Mouse (Mus musculus) MEL (cell line): ENCODE measurements around the gene Abca6. TPM values are rescaled to one million over a fixed set of nuclear protein-coding genes. Genes with fewer than 3 reads are reported as not detected.

ENCODE experiments used
- DNase-seq: peaks from one replicate; pipeline ENCODE4 v3.0.0; 2011; ENCODE audit warnings: low read depth, low spot score
- H3K27ac ChIP-seq: 2 replicates; pipeline ENCODE4 v1.5.1; 2012; ENCODE audit warnings: low read depth, mild to moderate bottlenecking, control low read depth, low read length, moderate library complexity; ENCODE audit not compliant: control insufficient read depth
- H3K27me3 ChIP-seq, 2 experiments: fragments of 150-350 bp in 1 of 2; sonication (generic) in 1 of 2; 2 replicates each; pipeline ENCODE4 v1.6.1; 2012; ENCODE audit warnings: low read length in 2 of 2, mild to moderate bottlenecking in 2 of 2, improper control_type of control experiment in 1 of 2, moderate library complexity in 1 of 2; ENCODE audit not compliant: insufficient read depth in 2 of 2, control insufficient read depth in 1 of 2
- H3K36me3 ChIP-seq, 2 experiments: 2 replicates each; pipeline ENCODE4 v1.6.1; 2012 to 2014; ENCODE audit warnings: low read length in 2 of 2, improper control_type of control experiment in 1 of 2, inconsistent platforms in 1 of 2, mild to moderate bottlenecking in 1 of 2; ENCODE audit not compliant: insufficient read depth in 2 of 2, control insufficient read depth in 1 of 2
- H3K4me1 ChIP-seq, 2 experiments: fragments of 150-350 bp in 1 of 2; sonication (generic) in 1 of 2; 2 replicates each; pipeline ENCODE4 v1.6.1; 2012; ENCODE audit warnings: low read length in 2 of 2, improper control_type of control experiment in 1 of 2, mild to moderate bottlenecking in 1 of 2; ENCODE audit not compliant: insufficient read depth in 2 of 2, control insufficient read depth in 1 of 2
- H3K4me3 ChIP-seq, 2 experiments: fragments of 150-350 bp in 1 of 2; sonication (generic) in 1 of 2; 2 replicates each; pipeline ENCODE4 v1.5.1; 2012; ENCODE audit warnings: low read depth in 2 of 2, low read length in 2 of 2, mild to moderate bottlenecking in 2 of 2, moderate library complexity in 2 of 2, control low read depth in 1 of 2, improper control_type of control experiment in 1 of 2; ENCODE audit not compliant: control insufficient read depth in 1 of 2, insufficient read depth in 1 of 2
- H3K79me2 ChIP-seq: 2 replicates; pipeline ENCODE4 v1.6.1; 2012; ENCODE audit warnings: mild to moderate bottlenecking, low read length, moderate library complexity; ENCODE audit not compliant: control insufficient read depth, poor library complexity, insufficient read depth
- H3K9ac ChIP-seq: 2 replicates; pipeline ENCODE4 v1.6.1; 2012; ENCODE audit warnings: low read depth, mild to moderate bottlenecking, control low read depth, low read length, moderate library complexity; ENCODE audit not compliant: control insufficient read depth, poor library complexity, severe bottlenecking
- H3K9me3 ChIP-seq: fragments of 150-350 bp; sonication (generic); replicated peaks from 2 replicates; pipeline ENCODE4 v1.6.1; 2012; ENCODE audit warnings: mild to moderate bottlenecking, low read length, improper control_type of control experiment, moderate library complexity; ENCODE audit not compliant: insufficient read depth
- CHD1 ChIP-seq: IDR thresholded peaks from 2 replicates; pipeline ENCODE4 v1.6.1; 2012; ENCODE audit warnings: low read depth, mild to moderate bottlenecking, inconsistent platforms, low read length, improper control_type of control experiment
- CHD2 ChIP-seq: IDR thresholded peaks from 2 replicates; pipeline ENCODE4 v1.6.1; 2011; ENCODE audit warnings: low read length, improper control_type of control experiment
- EP300 ChIP-seq, 2 experiments: IDR thresholded peaks; 2 replicates each; pipeline ENCODE4 v1.6.1; 2011; ENCODE audit warnings: improper control_type of control experiment in 2 of 2, low read length in 2 of 2, low read depth in 1 of 2, mild to moderate bottlenecking in 1 of 2
- ETS1 ChIP-seq: IDR thresholded peaks from 2 replicates; pipeline ENCODE4 v1.6.1; 2012; ENCODE audit warnings: low read depth, mild to moderate bottlenecking, inconsistent platforms, low read length, improper control_type of control experiment, moderate library complexity
- GABPA ChIP-seq: IDR thresholded peaks from 2 replicates; pipeline ENCODE4 v1.6.1; 2012; ENCODE audit warnings: low read depth, mild to moderate bottlenecking, inconsistent platforms, low read length, improper control_type of control experiment, moderate library complexity
- JUND ChIP-seq: IDR thresholded peaks from 2 replicates; pipeline ENCODE4 v1.6.1; 2011; ENCODE audit warnings: low read depth, mild to moderate bottlenecking, improper control_type of control experiment, low read length
- MAFK ChIP-seq: IDR thresholded peaks from 2 replicates; pipeline ENCODE4 v1.6.1; 2011; ENCODE audit warnings: low read depth, mild to moderate bottlenecking, low read length, improper control_type of control experiment, borderline replicate concordance
- MAX ChIP-seq: IDR thresholded peaks from 2 replicates; pipeline ENCODE4 v1.6.1; 2011; ENCODE audit warnings: low read length, improper control_type of control experiment
- MAZ ChIP-seq: IDR thresholded peaks from 2 replicates; pipeline ENCODE4 v1.6.1; 2012; ENCODE audit warnings: low read depth, mild to moderate bottlenecking, inconsistent platforms, low read length, improper control_type of control experiment
- MEF2A ChIP-seq: IDR thresholded peaks from 2 replicates; pipeline ENCODE4 v1.6.1; 2014; ENCODE audit warnings: low read depth, mild to moderate bottlenecking, inconsistent platforms, low read length, improper control_type of control experiment; ENCODE audit not compliant: poor library complexity, insufficient replicate concordance, severe bottlenecking; ENCODE audit errors: extremely low read depth
- MXI1 ChIP-seq: IDR thresholded peaks from 2 replicates; pipeline ENCODE4 v1.6.1; 2011; ENCODE audit warnings: mild to moderate bottlenecking, low read depth, low read length, improper control_type of control experiment
- MYC ChIP-seq: IDR thresholded peaks from 2 replicates; pipeline ENCODE4 v1.6.1; 2011; ENCODE audit warnings: low read depth, mild to moderate bottlenecking, low read length, improper control_type of control experiment, moderate library complexity
- NELFE ChIP-seq: IDR thresholded peaks from 2 replicates; pipeline ENCODE4 v1.6.1; 2011; ENCODE audit warnings: low read depth, low read length, improper control_type of control experiment
- POLR2AphosphoS2 ChIP-seq: IDR thresholded peaks from 2 replicates; pipeline ENCODE4 v1.6.1; 2011; ENCODE audit warnings: low read length, improper control_type of control experiment
- POLR2AphosphoS5 ChIP-seq: IDR thresholded peaks from 2 replicates; pipeline ENCODE4 v1.6.1; 2012; ENCODE audit warnings: low read depth, borderline replicate concordance, mild to moderate bottlenecking, inconsistent platforms, low read length, moderate library complexity, mixed read lengths
- RAD21 ChIP-seq: IDR thresholded peaks from 2 replicates; pipeline ENCODE4 v1.6.1; 2011; ENCODE audit warnings: mild to moderate bottlenecking, low read depth, low read length, improper control_type of control experiment
- TAL1 ChIP-seq: IDR thresholded peaks from 2 replicates; pipeline ENCODE4 v1.6.1; 2012; ENCODE audit warnings: mild to moderate bottlenecking, inconsistent platforms, low read length, moderate library complexity, mixed read lengths
- TCF12 ChIP-seq: IDR thresholded peaks from 2 replicates; pipeline ENCODE4 v1.6.1; 2014; ENCODE audit warnings: low read depth, mild to moderate bottlenecking, inconsistent platforms, low read length, improper control_type of control experiment, moderate library complexity
- UBTF ChIP-seq: IDR thresholded peaks from 2 replicates; pipeline ENCODE4 v1.6.1; 2012; ENCODE audit warnings: low read depth, mild to moderate bottlenecking, inconsistent platforms, low read length, improper control_type of control experiment, moderate library complexity, borderline replicate concordance; ENCODE audit not compliant: insufficient read depth
- USF2 ChIP-seq, 2 experiments: IDR thresholded peaks; 2 replicates each; pipeline ENCODE4 v1.6.1; 2011 to 2012; ENCODE audit warnings: improper control_type of control experiment in 2 of 2, low read length in 2 of 2, borderline replicate concordance in 1 of 2, inconsistent platforms in 1 of 2, low read depth in 1 of 2, mild to moderate bottlenecking in 1 of 2; ENCODE audit not compliant: insufficient read depth in 1 of 2
- ZC3H11A ChIP-seq: IDR thresholded peaks from 2 replicates; pipeline ENCODE4 v1.6.1; 2012; ENCODE audit warnings: low read depth, mild to moderate bottlenecking, inconsistent platforms, low read length, improper control_type of control experiment
- ZKSCAN1 ChIP-seq: IDR thresholded peaks from 2 replicates; pipeline ENCODE4 v1.6.1; 2012; ENCODE audit warnings: low read depth, mild to moderate bottlenecking, inconsistent platforms, low read length, improper control_type of control experiment, moderate library complexity
- ZMIZ1 ChIP-seq: IDR thresholded peaks from 2 replicates; pipeline ENCODE4 v1.6.1; 2012; ENCODE audit warnings: low read depth, mild to moderate bottlenecking, inconsistent platforms, low read length, improper control_type of control experiment, moderate library complexity
- ZNF384 ChIP-seq: IDR thresholded peaks from 2 replicates; pipeline ENCODE4 v1.6.1; 2012; ENCODE audit warnings: low read depth, mild to moderate bottlenecking, inconsistent platforms, low read length, improper control_type of control experiment
- polyA plus RNA-seq, 2 experiments: library from polyadenylated mRNA; stranded (reverse) in 1 of 2; unstranded in 1 of 2; fragments of >175 nt in 1 of 2; fragments of >200 nt in 1 of 2; gene quantifications; 2 replicates each; pipeline versions ENCODE4 v1.2.1 to v1.2.4; 2012; ENCODE audit warnings: low replicate concordance in 2 of 2, low read depth in 1 of 2; ENCODE audit not compliant: insufficient read length in 2 of 2, insufficient read depth in 1 of 2, missing spikeins in 1 of 2
- total RNA-seq: library from RNA; depleted of rRNA; stranded (reverse); fragments of 300-350 nt; gene quantifications from 2 replicates; pipeline ENCODE4 v1.2.3, GENCODE M21; 2012

Gene Abca6
- total and polyA plus RNA-seq, 3 experiments = not detected

DNA sequence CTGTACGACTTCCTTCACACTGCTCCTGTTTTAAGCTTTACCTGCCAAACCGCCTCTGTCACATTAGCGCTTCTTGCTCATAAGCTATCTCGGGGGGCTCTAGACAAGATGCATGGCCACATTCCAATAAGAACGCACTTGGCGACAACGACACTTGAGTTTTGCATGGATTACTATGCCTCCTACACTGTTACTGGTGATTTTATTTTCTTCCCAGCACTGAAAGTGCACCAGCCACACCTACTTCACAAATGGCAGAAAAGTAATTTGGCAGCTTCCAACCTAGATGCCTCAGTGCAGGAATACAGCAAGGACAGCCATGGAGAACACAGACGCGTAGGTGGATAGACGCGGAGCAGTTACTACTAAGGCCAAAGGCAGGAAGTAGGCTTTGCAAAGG is 95.6 kb downstream of the Abca6 start:
- Histone ChIP-seq H3K27ac (no peak overlapping the region), H3K4me3 (no peak overlapping the region), H3K36me3 (no peaks in the 10 kb centered on the region), H3K27me3 (no peaks in the 10 kb centered on the region), H3K79me2 (no peaks in the 10 kb centered on the region), H3K9me3 (no peaks in the 10 kb centered on the region), H3K4me1 (no peaks in the 10 kb centered on the region), H3K9ac (no peak overlapping the region)
- DNase-seq = no peak
- TF ChIP-seq ZC3H11A (no peak), TCF12 (no peak), MAFK (no peak), MXI1 (no peak), CHD1 (no peak), RAD21 (no peak), UBTF (no peak), GABPA (no peak), MYC (no peak), ZMIZ1 (no peak), TAL1 (no peak), POLR2AphosphoS5 (no peak), MEF2A (no peak)

DNA sequence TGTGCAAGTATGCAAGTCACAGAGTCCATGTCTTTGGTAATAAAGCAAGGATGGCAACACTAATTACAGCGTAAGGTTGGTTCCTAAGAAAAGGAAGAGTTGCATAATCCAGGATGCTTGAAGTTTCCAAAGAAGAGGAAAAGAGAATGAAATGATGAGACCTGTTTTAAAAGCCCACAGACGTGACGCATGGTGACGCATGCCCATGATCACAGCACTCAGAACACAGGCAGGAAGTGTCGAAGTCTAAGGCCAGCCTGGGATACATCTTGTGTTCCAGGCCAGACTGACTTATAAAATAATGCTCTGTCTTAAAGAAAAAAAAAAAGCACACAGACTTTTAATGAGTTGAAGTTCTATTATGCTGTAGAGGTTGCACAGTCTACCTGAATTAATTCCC is 103.9 kb downstream of the Abca6 start:
- Histone ChIP-seq H3K79me2 (no peaks in the 10 kb centered on the region), H3K36me3 (no peaks in the 10 kb centered on the region), H3K4me3 (no peak overlapping the region), H3K9ac (no peak overlapping the region), H3K9me3 (no peaks in the 10 kb centered on the region), H3K4me1 (no peaks in the 10 kb centered on the region), H3K27me3 (no peaks in the 10 kb centered on the region), H3K27ac (no peak overlapping the region)
- DNase-seq = no peak
- no peak for TF ChIP-seq USF2 (IDR thresholded peaks at IDR 0.05; ENCODE audit: borderline replicate concordance in 1 of 2, insufficient read depth in 1 of 2, low read depth in 1 of 2, low read length in 2 of 2)
- no peak for TF ChIP-seq MEF2A
- no peak for TF ChIP-seq MAX
- no peak for TF ChIP-seq NELFE
- TF ChIP-seq TCF12 = no peak
- no peak for TF ChIP-seq EP300 (IDR thresholded peaks at IDR 0.05; ENCODE audit: low read depth in 1 of 2, low read length in 2 of 2)
- TF ChIP-seq MAFK = no peak
- no peak for TF ChIP-seq MYC
- TF ChIP-seq ETS1 = no peak
- no peak for TF ChIP-seq ZKSCAN1
- no peak for TF ChIP-seq MAZ
- TF ChIP-seq CHD1 = no peak
- TF ChIP-seq TAL1 = no peak
- TF ChIP-seq RAD21 = no peak
- TF ChIP-seq ZC3H11A = no peak
- no peak for TF ChIP-seq POLR2AphosphoS2
- no peak for TF ChIP-seq JUND
- TF ChIP-seq UBTF = no peak
- no peak for TF ChIP-seq CHD2
- TF ChIP-seq ZNF384 = no peak
